Mouse (Mus musculus): ENCODE results near the gene Pirt. TPM values are rescaled to one million over a fixed set of nuclear protein-coding genes. Genes with fewer than 3 reads are reported as not detected.

Gene Pirt
- polyA plus RNA-seq, 1 experiment, result 2.4 TPM

DNA sequence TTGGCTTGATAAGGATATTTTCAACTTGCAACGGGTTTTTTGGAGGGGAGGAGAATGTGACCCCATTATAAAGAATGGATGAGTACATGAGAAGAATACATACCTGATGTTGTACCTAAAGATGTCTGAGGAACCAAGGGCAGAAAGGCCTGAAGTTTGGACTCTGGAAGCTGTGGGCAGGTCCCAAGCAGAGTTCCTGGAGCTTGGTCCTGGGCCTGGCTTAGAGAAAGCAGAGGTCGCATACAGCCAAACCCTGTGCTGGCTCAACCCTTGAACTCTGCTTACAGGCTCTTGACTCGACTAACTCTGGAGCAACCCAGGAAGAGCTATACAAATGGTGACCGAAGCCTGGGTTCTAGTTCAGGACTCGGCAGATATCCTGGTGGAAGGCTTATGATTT is 30.2 kb downstream of the Pirt start:
- 73% methylated on average over 5 of the region's 5 CpGs for WGBS
- no peak for DNase-seq (ENCODE audit: low read depth, low spot score)

DNA sequence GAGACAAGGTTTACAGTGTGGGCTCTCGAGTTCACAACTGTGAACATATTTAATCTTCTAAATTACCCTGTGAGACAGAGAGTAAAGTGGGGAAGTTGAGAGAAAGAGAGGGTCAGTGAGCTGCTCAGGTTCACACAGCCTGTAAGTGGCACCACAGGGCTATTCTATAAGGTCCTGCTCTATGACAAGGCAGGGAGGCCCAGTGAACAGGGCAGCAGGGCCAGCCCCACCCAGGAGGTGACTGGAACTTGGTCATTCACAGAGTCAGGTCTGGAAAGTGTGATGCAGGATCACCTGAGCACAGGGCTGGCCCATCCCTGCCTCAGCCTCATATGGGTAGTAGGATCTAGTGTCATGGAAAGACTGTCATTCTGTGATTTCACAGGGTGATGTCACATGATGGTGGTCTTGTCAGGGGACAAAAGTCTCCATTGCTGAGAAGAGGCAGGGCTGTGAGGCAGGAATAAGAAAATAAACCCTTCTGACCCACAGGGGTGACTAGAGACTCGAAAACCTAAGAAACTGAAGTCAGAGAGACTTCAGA is 33.5 kb downstream of the Pirt start:
- no peak for DNase-seq (ENCODE audit: low read depth, low spot score)
- 74% methylated on average over 2 of the region's 2 CpGs for WGBS

- WGBS, result 44% methylated on average over 6 of the region's 6 CpGs
- DNase-seq (ENCODE audit: low read depth, low spot score), result no peak
Measured at GRCm38 (mm10) chr11:66946521-66946920, 34.7 kb downstream of the Pirt start.

DNA sequence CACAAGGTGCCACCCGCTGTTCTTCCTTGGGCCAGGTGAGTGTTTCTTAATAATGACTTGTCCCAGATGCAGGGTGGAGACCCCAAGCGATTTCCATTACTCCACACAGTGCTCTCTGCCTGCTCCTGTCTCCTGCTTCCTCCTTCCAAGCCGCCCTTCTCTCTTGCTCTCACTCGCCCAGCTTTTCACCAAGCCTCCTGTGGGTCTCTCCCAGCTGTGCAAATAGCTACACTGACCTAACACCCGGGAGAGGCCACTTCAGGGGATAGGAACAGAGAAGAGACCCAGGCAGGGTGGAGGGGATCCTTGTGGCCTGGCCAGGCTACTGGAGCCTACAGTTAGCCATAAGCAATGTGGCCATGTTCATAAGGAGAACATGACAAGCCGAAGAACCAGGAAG is 35.1 kb downstream of the Pirt start:
- no peak for DNase-seq (ENCODE audit: low read depth, low spot score)
- 45% methylated on average over 6 of the region's 6 CpGs for WGBS

DNA sequence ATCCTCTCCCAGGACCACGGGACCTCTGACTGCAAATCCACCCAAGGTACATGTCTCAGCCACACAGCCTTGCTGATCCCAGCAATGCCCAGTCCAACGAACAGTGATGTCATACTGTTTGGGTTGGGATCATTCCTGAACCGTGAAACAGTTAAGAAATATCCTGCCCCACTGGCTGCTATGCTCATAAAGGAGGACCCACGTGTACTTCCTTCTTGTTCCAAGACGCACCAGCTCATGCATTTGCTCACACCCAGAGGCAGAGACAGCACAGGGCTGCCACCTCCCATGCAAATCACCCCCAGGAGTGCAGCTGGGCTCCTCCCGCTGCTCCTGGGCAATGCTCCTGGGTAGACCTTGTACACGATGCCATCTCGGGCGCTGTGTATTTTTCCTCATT is 44.5 kb downstream of the Pirt start, which contains the start of gene Tmem238l:
Gene Tmem238l (plus strand): TSS at position 336 of the 400 bp plus-strand sequence.
- DNase-seq (ENCODE audit: low read depth, low spot score), result peak; percentile 85
- WGBS, result 19% methylated on average over 9 of the region's 9 CpGs

DNA sequence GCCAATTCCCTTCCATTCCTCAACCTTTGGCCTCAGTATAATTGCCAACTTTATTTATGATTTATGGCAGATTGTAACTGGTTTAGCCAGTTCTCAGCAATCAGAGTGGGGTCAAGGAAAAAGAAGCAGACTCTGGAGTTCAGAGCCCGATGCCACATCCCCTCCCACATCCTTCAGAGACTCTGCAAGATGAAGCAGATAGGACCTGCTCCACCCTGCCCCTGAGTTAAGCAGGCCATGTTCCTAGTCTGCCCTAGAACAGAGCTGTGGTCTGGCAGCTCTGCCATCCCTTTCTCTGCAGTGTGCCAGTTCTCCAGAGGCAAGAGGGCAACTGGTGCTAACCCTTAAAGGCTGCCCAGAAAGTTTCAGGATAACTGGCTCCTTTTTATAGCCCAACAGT is 49.0 kb downstream of the Pirt start:
- WGBS, result 17% methylated on average over 1 of the region's 1 CpGs
- DNase-seq (ENCODE audit: low read depth, low spot score), result peak; percentile 89

GRCm38 (mm10) chr11:66961447-66962176 is 49.8 kb downstream of the Pirt start:
- DNase-seq (ENCODE audit: low read depth, low spot score), result no peak
- 36% methylated on average over 12 of the region's 12 CpGs for WGBS

DNA sequence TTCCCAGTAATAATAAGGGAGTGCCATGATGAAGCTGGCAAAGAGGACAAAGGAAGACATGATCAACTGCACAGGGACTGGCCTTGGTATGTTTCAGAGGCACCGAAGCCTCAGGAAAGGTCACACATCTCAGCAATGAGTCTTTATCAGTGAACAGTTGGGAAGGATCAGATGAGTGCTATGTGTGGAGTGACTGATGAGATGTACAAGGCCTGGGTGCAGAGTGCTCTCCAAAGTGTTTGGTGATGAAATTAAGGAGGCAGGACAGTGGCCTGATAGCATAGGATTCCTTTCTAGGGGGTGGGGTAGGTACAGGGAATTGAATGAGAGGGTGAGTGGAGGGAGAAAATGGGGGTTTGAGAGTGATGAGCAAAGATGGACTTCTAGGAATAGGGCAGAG is 51.7 kb downstream of the Pirt start:
- no peak for DNase-seq (ENCODE audit: low read depth, low spot score)
- 98% methylated on average over 1 of the region's 1 CpGs for WGBS

- WGBS, result 45% methylated on average over 7 of the region's 7 CpGs
- no peak for DNase-seq (ENCODE audit: low read depth, low spot score)
Measured at GRCm38 (mm10) chr11:66966500-66967116, 54.8 kb downstream of the Pirt start.

DNA sequence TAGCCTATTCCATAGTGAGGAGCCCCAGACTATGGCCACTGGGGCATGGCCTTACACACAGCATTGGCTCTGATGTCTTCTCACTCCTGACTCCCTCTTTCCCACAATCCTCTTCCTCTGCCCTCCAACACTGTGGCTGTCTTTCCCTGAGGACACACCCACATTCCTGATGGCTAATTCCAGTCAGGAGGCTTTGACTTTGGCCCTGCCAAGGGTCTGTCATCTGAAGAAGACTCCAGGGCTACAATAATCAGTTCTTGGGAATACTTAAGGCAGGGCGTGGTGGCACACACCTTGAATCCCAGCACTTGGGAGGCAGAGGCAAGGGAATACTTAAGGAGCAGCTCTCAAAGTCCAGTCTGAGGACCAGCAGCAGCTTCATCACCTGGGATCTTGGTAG is 56.8 kb downstream of the Pirt start:
- 59% methylated on average over 1 of the region's 1 CpGs for WGBS

DNA sequence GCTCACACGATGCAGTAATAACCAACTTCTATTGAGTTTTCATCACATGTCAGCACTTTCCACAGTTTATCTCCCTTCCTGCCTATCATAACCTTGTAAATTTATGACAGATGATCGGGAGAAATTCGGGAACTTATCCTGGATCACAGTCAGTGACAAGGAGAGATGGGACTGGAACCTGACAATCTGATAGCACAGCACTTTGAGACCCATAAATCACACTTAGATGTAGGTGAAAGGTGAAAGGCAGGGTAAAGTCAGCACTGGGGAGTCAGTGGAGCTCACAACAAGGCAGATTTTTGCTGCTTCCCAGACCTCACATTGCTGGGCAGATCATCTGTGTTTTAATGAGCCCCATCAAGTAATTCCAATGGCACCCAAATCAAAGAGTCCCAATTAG is 61.7 kb downstream of the Pirt start:
- WGBS, result 58% methylated on average over 3 of the region's 3 CpGs
- DNase-seq (ENCODE audit: low read depth, low spot score), result no peak

More for the DNA sequence above, 56.8 kb downstream of the Pirt start:
- no peak for DNase-seq (ENCODE audit: low read depth, low spot score)

GRCm38 (mm10) chr11:66975606-66976330 is 64.0 kb downstream of the Pirt start:
- DNase-seq (ENCODE audit: low read depth, low spot score), result no peak
- 87% methylated on average over 7 of the region's 7 CpGs for WGBS

Other genes starting within 250 kb of the Pirt start
- gene Tmem238l, start 44.7 kb downstream of the Pirt start, polyA plus RNA-seq (2012; rRNA removed), result 242 and 363 TPM in 2 replicates
- gene Tmem220, start 113.2 kb downstream of the Pirt start, polyA plus RNA-seq (2012; rRNA removed), result 5.3 and 7.6 TPM in 2 replicates
- gene Adprm, start 140.6 kb downstream of the Pirt start, polyA plus RNA-seq (2012; rRNA removed), result 21.1 and 32.6 TPM in 2 replicates
- 13.1 and 13.4 TPM in 2 replicates for gene Sco1, start 140.7 kb downstream of the Pirt start, polyA plus RNA-seq (2012; rRNA removed)
- 0.01 and 0.07 TPM in 2 replicates for gene Myh3, start 166.3 kb downstream of the Pirt start, polyA plus RNA-seq (2012; rRNA removed)

Data from large intestine, adult 2 months (tissue).